Mouse (Mus musculus) heart, postnatal 10 days (tissue): ENCODE data around the gene Ccr1l1. TPM values are rescaled to one million over a fixed set of nuclear protein-coding genes. Genes with fewer than 3 reads are reported as not detected.
A peak's percentile ranks its signal among the peaks of the same experiment; 100 is the strongest.

Source experiments
- DNase-seq, 2 experiments: peaks; one replicate each; pipeline ENCODE4 v3.0.0; 2021
- intact Hi-C: fragments of 180-260 bp; cut with DNase I; formaldehyde crosslinking; loops from one replicate; pipeline ENCODE4 v1.15.1; 2025
- total RNA-seq, 2 experiments: library from RNA; stranded (reverse); gene quantifications; 2 replicates each; pipeline ENCODE4 v1.2.3; 2021

Gene Ccr1l1
- total RNA-seq, 2 experiments from 2014 or later, result not detected

DNA sequence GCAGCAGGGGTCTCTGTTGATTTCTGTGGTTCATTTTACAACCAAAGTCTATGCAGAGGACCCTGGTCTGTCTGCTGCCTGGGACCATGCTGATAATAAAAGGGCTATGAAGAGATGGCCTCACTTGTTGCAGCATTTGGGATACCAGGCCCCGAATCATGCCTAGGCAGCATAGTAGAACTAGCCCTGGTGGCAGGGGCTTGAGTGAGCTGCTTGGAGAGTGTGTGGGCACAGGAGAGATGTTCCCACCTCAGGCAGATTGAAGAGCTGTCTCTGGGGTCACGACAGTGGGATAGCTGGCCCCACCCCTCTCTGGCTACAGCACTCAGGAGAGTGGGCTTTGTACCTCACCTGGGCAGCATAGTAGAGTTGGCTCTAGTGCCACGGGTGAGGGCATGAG, 47.7 kb downstream of the Ccr1l1 start:
- no peak for DNase-seq
- intact Hi-C loops, result no loop called here

DNA sequence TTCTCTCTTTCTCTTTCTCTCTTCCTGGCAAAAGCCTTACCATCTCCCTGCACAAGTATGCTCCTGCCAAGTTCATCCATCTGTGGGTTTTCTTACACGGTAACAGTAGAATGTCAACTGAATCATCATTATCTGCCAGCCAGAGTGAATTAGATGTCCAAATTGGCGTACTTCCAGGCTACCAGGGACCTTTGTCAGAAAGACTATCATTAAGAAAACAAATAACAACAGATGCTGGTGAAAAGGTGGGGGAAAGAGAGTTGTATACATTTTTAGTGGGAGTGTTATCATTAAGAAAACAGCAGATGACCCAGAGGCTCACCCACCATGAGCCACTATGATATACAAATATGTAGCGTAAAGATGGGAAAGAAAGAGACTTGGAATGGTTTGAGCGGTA, 48.3 kb downstream of the Ccr1l1 start:
- intact Hi-C loops, result no loop called here
- DNase-seq, result no peak

DNA sequence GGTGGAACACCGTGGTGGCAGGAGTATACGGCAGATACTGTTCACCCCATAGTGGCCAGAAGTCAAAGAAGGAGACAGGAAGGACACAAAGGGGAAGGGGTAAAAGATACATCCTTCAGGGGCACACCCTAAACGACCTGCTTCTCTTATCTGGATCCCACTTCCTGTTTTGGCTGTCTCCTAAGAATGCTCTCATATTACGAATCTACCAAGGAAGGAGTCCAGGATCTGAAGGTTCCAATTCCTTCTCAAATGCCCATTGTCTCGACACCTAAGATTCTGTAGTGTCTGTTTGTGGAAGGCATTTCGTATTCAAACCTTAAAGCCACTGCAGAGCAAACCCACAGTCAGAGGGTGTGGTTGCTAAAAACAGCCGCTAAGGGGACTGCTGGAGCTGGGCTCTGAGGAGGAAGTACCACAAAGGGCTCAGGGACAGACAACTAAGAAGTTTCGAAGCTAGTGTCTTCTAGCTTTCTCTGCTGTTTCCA, 49.4 kb downstream of the Ccr1l1 start:
- intact Hi-C loops, result no loop called here
- DNase-seq, result peak; percentile 44 to 52

DNA sequence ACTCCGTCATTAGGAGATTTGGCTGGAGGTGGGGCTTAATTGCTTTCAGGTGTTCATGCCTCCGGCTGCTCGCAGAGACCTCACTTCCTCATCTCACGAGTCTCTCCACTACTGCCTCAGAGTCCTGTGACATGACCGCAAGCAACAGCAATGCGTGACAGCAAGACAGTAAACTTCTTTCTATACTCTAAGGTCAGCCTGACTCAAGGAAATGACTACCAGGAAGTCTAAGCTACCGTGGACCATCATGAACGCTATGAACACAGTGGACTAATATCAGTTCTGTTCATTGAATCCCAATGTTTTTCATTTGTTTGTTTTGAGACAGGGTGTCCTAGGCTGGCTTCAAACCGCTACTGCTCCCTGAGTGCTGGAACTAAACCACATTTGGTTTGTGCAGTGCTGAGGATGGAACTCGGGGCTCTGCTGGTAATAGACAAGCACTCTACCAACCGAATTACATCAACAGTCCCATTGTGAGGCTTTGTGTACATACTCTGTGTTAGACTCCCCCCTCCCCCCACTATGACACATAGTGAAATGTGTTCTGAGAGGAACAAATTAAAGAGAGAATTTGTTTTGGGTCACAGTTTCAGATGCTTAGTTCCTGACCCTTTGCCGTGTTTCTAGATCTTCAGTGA, 50.0 kb downstream of the Ccr1l1 start:
- intact Hi-C loops, result no loop called here
- DNase-seq, result peak; percentile 13 to 27

DNA sequence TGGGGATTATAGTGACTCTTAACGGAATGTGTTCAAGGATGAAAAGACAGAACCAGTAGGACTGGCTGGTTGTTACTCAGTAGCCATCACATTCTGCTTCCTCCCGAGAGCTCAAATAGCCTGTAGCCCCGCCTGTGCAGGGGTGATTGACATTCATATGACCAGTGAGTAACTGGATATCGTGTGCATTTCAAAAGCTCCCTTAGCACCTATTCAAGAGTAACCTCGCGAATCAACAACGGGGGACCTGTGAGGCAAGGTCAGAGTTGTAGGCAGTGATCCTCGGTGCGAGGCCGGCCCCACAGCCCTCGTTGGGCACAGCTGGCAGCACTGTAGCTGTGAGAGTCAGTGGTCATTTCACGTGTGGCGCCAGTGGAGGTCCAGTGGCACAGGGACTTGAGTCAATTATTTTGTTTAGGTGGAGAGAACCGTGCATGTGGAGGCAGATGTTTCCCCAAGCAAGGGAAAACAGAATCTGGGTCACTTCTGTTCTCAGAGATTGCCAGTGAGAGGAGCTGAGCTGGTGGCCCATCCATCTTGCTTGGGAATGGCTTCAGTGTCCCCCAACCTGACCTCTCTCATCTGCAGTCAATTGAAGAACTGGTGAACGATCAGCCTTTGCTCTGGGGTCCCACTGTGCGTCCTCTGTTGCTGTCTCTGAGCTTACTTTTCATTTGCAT, 50.8 kb downstream of the Ccr1l1 start:
- no peak for DNase-seq
- intact Hi-C loops, result no loop called here

Other genes with a start within 250 kb of the Ccr1l1 start
- gene Cxcr6, start 171.9 kb downstream of the Ccr1l1 start, total RNA-seq, result not detected
- gene Fyco1, start 126.5 kb downstream of the Ccr1l1 start, total RNA-seq, result 100 to 1,000 TPM; 206 to 217 TPM
- gene Xcr1, start 116.4 kb downstream of the Ccr1l1 start, total RNA-seq, result not detected
- 1 to 10 TPM; 1.3 to 1.7 TPM for gene Ccr1, start 9.7 kb downstream of the Ccr1l1 start, total RNA-seq
- under 1 TPM in 1 of 2 experiments, not detected in 1; 0.10 TPM for gene Ccr3, start 43.6 kb upstream of the Ccr1l1 start, total RNA-seq
- gene Ccr2, start 123.5 kb upstream of the Ccr1l1 start, total RNA-seq, result 1 to 10 TPM in 1 of 2 experiments, under 1 TPM in 1; 0.74 to 1.4 TPM
- 1 to 10 TPM in 1 of 2 experiments, under 1 TPM in 1; 0.89 to 2.2 TPM for gene Ccr5, start 143.1 kb upstream of the Ccr1l1 start, total RNA-seq